Mouse (Mus musculus): Measurements from ENCODE around the gene Camta2. TPM values are rescaled to one million over a fixed set of nuclear protein-coding genes. Genes with fewer than 3 reads are reported as not detected.

Camta2 gene
- total and polyA plus RNA-seq, 3 experiments: 1.0 to 17.0 (median 4.9) TPM

DNA sequence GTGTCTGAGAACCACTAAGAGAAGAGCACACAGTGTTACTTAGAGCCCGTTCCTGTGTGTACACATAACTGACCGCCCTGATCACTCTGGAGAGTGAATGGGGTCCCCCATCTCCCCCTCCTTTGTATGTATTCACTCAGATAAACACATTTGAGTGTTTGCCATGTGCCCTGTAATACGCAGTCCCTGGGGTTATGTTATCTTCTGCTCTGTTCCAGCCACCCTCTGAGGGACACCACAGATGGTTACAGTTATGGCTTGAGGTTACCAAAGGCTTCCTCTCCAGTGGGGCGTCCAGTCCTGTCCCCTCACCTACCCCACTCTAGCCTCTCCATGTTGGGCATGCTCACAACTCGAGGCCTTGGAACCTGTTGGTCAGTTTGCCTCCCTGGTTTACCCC, 39.5 kb upstream of the Camta2 start:
- no peak for TF ChIP-seq RAD21 (IDR thresholded peaks at IDR 0.05; ENCODE audit: low read depth, low read length)
- no peak for TF ChIP-seq CHD1 (IDR thresholded peaks at IDR 0.05; ENCODE audit: low read depth, low read length)
- no peak for TF ChIP-seq CHD2 (IDR thresholded peaks at IDR 0.05; ENCODE audit: low read length)
- no peak for TF ChIP-seq BHLHE40 (IDR thresholded peaks at IDR 0.05; ENCODE audit: low read depth, low read length)
- no peak for TF ChIP-seq SMC3 (IDR thresholded peaks at IDR 0.05; ENCODE audit: low read depth, low read length)
- no peak for TF ChIP-seq KAT2A (IDR thresholded peaks at IDR 0.05; ENCODE audit: insufficient replicate concordance, low read length)
- no peak for TF ChIP-seq TBP (conservative IDR thresholded peaks at IDR 0.05; ENCODE audit: low read depth, low read length)
- no peak for TF ChIP-seq TCF12 (IDR thresholded peaks at IDR 0.05; ENCODE audit: low read depth, low read length)
- TF ChIP-seq PAX5 (IDR thresholded peaks at IDR 0.05; ENCODE audit: low read length): no peak
- no peak for DNase-seq (ENCODE audit: extremely low read depth)
- no peak overlapping the region for H3K4me3 ChIP-seq (replicated peaks in 1 of 3; ENCODE audit: low read depth in 2 of 3, low read length in 2 of 3, poor library complexity in 1 of 3)
- no peak overlapping the region for H3K27ac ChIP-seq (ENCODE audit: insufficient read depth, low read depth)
- dilution Hi-C loops (cut with MboI; ENCODE audit: extremely low pct_ligation_motif_present, extremely low pct_unique_long_range_greater_than_20kb, low sequenced_read_pairs) (no loop called here), in situ Hi-C loops (cut with MboI; ENCODE audit: low pct_ligation_motif_present, low pct_unique_long_range_greater_than_20kb, low sequenced_read_pairs) (no loop called here)
- H3K4me1 ChIP-seq (ENCODE audit: control insufficient read depth in 1 of 2, insufficient read depth in 2 of 2): no peaks in the 10 kb centered on the region
- H3K79me2 ChIP-seq (replicated peaks; ENCODE audit: control insufficient read depth, extremely low read depth, insufficient read depth, poor library complexity, severe bottlenecking): no peaks in the 10 kb centered on the region
- H3K9ac ChIP-seq (ENCODE audit: insufficient read depth, low read depth): no peak overlapping the region
- no peak overlapping the region for H3K4me2 ChIP-seq (ENCODE audit: insufficient read depth, low read depth, poor library complexity, severe bottlenecking)
- no peaks in the 10 kb centered on the region for H3K27me3 ChIP-seq (replicated peaks)
- peaks cover 57 to 66% of the 10 kb centered on the region in 2 experiments for H3K36me3 ChIP-seq (replicated peaks in 1 of 2; ENCODE audit: control insufficient read depth in 1 of 2, insufficient read depth in 1 of 2, low read length in 1 of 2)
- no peaks in the 10 kb centered on the region for H3K9me3 ChIP-seq (replicated peaks; ENCODE audit: low read length)

DNA sequence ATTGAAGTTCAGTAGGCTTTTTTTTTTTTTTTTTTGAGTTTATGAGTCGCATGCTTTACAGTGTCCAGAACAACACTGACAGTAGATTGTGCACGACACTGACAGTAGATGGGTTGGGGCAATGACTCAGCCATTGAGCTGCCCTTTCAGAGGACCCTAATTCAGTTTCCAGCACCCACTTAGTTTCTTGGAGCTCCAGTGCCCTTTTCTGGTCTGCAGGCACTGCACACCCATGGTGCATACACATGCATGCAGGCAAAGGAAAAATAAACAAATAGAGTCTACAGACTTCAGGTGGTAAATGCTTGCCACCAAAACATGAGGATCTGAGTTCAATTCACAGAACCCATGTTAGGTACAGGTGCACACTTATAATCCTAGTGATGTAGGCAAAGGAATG, 38.7 kb upstream of the Camta2 start:
- Histone ChIP-seq H3K9ac (ENCODE audit: insufficient read depth, low read depth) (no peak overlapping the region), H3K4me3 (replicated peaks in 1 of 3; ENCODE audit: low read depth in 2 of 3, low read length in 2 of 3, poor library complexity in 1 of 3) (no peak overlapping the region), H3K4me2 (ENCODE audit: insufficient read depth, low read depth, poor library complexity, severe bottlenecking) (no peak overlapping the region), H3K27me3 (replicated peaks) (no peaks in the 10 kb centered on the region), H3K36me3 (replicated peaks in 1 of 2; ENCODE audit: control insufficient read depth in 1 of 2, insufficient read depth in 1 of 2, low read length in 1 of 2) (peaks cover 57 to 73% of the 10 kb centered on the region in 2 experiments), H3K4me1 (ENCODE audit: control insufficient read depth in 1 of 2, insufficient read depth in 2 of 2) (no peaks in the 10 kb centered on the region), H3K27ac (ENCODE audit: insufficient read depth, low read depth) (no peak overlapping the region), H3K79me2 (replicated peaks; ENCODE audit: control insufficient read depth, extremely low read depth, insufficient read depth, poor library complexity, severe bottlenecking) (no peaks in the 10 kb centered on the region), H3K9me3 (replicated peaks; ENCODE audit: low read length) (no peaks in the 10 kb centered on the region)
- dilution Hi-C loops (cut with MboI; ENCODE audit: extremely low pct_ligation_motif_present, extremely low pct_unique_long_range_greater_than_20kb, low sequenced_read_pairs) (no loop called here), in situ Hi-C loops (cut with MboI; ENCODE audit: low pct_ligation_motif_present, low pct_unique_long_range_greater_than_20kb, low sequenced_read_pairs) (no loop called here)
- DNase-seq (ENCODE audit: extremely low read depth): no peak
- TF ChIP-seq JUND (conservative IDR thresholded peaks at IDR 0.05; ENCODE audit: low read depth, low read length) (no peak), GABPA (IDR thresholded peaks at IDR 0.05; ENCODE audit: insufficient replicate concordance, low read depth, low read length) (no peak), TCF12 (IDR thresholded peaks at IDR 0.05; ENCODE audit: low read depth, low read length) (no peak), ZMIZ1 (IDR thresholded peaks at IDR 0.05; ENCODE audit: low read depth, low read length) (no peak), ZKSCAN1 (IDR thresholded peaks at IDR 0.05; ENCODE audit: borderline replicate concordance, low read depth, low read length) (no peak), USF2 (conservative IDR thresholded peaks at IDR 0.05; ENCODE audit: low read depth, low read length) (no peak), RAD21 (IDR thresholded peaks at IDR 0.05; ENCODE audit: low read depth, low read length) (no peak), KAT2A (IDR thresholded peaks at IDR 0.05; ENCODE audit: insufficient replicate concordance, low read length) (no peak), UBTF (IDR thresholded peaks at IDR 0.05; ENCODE audit: low read depth, low read length) (no peak), MAZ (IDR thresholded peaks at IDR 0.05; ENCODE audit: low read depth, low read length) (no peak), EP300 (IDR thresholded peaks at IDR 0.05; ENCODE audit: low read length) (no peak)

Measured in CH12.LX (cell line).